Mouse (Mus musculus): ENCODE measurements around the gene Sae1. TPM values are rescaled to one million over a fixed set of nuclear protein-coding genes. Genes with fewer than 3 reads are reported as not detected.
"Not testable (repeated sequence)": the region's sequence is repeated elsewhere in the genome, so short reads cannot be mapped to it uniquely, and the experiment has no call there.

Sae1 gene
- polyA plus RNA-seq, 1 experiment from 2014 or later, result 253 TPM

DNA sequence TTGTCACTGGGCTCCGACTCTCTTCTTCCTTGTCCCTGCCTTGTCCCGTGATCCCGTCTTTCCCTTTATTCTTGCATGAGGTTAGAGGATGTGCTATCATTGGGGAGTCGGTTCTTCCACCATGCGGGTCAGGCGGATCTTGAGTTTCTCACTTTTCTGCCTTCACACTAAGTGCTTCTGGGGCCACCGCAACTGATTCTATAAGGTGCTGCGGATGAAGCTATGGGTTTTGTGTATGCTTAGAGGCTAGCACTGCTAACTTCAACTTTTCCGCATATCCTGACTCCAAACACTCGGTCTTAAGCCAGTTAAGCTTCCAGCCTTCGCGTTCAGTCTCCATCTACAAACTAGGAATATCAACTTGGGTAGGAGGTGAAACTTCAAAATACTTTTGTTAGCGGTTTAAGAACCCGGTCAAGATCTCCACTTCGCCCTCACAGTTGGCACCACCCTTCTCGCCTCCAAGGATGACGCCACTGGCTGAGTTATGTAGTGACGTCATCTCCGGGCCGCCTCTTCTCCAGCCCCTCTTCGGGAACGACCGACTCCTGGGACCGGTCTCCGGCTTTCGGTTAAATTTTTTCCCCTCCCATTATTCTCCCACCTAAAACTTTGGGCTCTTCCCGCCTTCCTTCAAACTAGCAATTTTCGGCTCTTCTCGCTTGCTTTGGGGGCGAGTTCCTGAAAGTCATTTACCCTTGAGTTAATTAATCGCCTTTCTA, 11.7 kb upstream of the Sae1 start:
- Histone ChIP-seq H3K9me3 (replicated peaks; ENCODE audit: control insufficient read depth, low read length) (no peaks in the 10 kb centered on the region), H3K4me1 (ENCODE audit: control insufficient read depth, insufficient read depth, low read length) (peaks cover 6% of the 10 kb centered on the region; the same call in 1 of the 2 replicates), H3K4me2 (ENCODE audit: low read length) (peak overlapping the region; percentile 94), H3K4me3 (ENCODE audit: low read depth, low read length) (peak overlapping the region; percentile 80), H3K27ac (ENCODE audit: low read depth, low read length) (peak overlapping the region; percentile 100), H3K9ac (ENCODE audit: low read length) (peak overlapping the region; percentile 54), H3K36me3 (ENCODE audit: control insufficient read depth, insufficient read depth, low read length) (no peaks in the 10 kb centered on the region), H3K27me3 (replicated peaks; ENCODE audit: control insufficient read depth, insufficient read depth, low read length) (no peaks in the 10 kb centered on the region)
- WGBS, result under 1% methylated on average over 31 of the region's 31 CpGs
- DNase-seq (ENCODE audit: low spot score) (peak; percentile 95), ATAC-seq (peak; percentile 75)

DNA sequence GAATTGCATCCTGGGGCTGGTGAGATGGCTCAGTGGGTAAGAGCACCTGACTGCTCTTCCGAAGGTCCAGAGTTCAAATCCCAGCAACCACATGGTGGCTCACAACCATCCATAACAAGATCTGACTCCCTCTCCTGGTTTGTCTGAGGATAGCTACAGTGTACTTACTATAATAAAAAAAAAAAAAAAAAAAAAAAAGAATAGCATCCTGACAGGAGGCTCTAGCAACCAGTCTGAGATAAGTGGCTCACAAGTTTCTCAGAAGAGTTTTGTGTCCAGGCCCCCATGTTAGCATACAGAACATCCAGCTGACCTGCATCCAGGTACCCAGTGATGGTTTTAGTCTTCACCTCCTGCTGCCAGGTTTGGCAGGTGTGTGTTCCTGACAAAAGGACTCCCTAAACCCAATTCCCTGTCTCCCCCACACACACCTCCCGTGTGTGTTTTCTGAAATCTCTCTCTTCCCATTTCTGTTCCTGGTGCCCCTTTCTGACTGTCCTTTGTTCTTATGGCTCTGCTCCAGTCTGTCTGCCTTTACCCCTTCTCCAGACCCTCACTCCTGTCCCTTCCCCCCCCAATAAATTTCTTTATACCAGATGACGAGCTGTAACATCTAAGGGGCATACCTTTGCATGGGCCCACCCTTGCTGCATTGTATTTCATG, 10.9 kb upstream of the Sae1 start:
- Histone ChIP-seq H3K36me3 (ENCODE audit: control insufficient read depth, insufficient read depth, low read length) (no peaks in the 10 kb centered on the region), H3K4me3 (ENCODE audit: low read depth, low read length) (peak overlapping the region; percentile 80; the same call in 1 of the 2 replicates), H3K9ac (ENCODE audit: low read length) (peak overlapping the region; percentile 54; the same call in 1 of the 2 replicates), H3K4me2 (ENCODE audit: low read length) (peak overlapping the region; percentile 94), H3K4me1 (ENCODE audit: control insufficient read depth, insufficient read depth, low read length) (peaks cover 3% of the 10 kb centered on the region; the same call in 1 of the 2 replicates), H3K9me3 (replicated peaks; ENCODE audit: control insufficient read depth, low read length) (no peaks in the 10 kb centered on the region), H3K27ac (ENCODE audit: low read depth, low read length) (peak overlapping the region; percentile 100), H3K27me3 (replicated peaks; ENCODE audit: control insufficient read depth, insufficient read depth, low read length) (no peaks in the 10 kb centered on the region)
- DNase-seq (ENCODE audit: low spot score) (no peak), ATAC-seq (no peak)
- WGBS, result 50% methylated on average over 3 of the region's 3 CpGs

DNA sequence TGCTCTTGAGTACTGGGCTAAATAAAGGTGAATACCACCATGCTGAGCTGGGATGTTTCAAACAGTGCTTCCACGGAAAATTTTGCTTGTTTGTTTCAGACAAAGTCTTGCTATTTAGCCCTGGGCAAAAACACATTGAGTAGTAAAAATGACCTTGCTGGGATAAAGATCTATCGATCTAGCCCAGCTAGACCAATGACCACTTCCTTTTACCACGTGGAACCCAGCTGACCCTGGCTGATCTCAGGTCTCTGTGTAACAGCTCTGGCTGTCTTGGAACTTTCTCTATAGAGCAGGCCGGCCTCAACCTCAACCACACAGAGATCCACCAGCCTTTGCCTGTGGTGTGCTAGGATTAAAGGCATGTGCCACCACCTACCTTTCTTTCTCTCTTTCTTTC, 9.9 kb upstream of the Sae1 start:
- 79% methylated on average over 4 of the region's 4 CpGs for WGBS
- no peaks in the 10 kb centered on the region for H3K27me3 ChIP-seq (replicated peaks; ENCODE audit: control insufficient read depth, insufficient read depth, low read length)
- no peak for DNase-seq (ENCODE audit: low spot score)

DNA sequence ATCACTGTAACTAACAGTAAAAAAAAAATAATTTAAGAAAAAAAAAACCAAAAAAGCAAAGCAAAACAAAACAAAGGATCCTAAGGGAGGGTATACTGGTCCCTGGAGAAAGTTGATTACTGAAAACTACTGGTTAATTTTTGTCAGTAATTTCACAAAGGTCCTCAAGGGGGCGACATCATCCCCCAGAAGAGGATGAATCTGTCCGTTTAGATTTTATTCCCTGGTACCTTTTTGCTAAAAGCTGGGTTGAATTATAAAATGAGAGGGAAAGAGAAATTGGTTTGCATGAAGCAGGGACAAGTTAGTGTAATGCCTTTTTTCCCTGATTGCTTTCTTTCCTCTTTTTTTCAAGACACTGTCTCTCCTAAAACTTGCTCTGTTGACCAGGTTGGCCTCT, 8.3 kb upstream of the Sae1 start:
- H3K36me3 ChIP-seq (ENCODE audit: control insufficient read depth, insufficient read depth, low read length), result no peaks in the 10 kb centered on the region
- ATAC-seq, result no peak
- H3K9ac ChIP-seq (ENCODE audit: low read length), result no peak overlapping the region
- peak; percentile 77 for DNase-seq (ENCODE audit: low spot score)
- WGBS, result 0% methylated on average over 2 of the region's 2 CpGs
- no peaks in the 10 kb centered on the region for H3K27me3 ChIP-seq (replicated peaks; ENCODE audit: control insufficient read depth, insufficient read depth, low read length)
- no peaks in the 10 kb centered on the region for H3K4me1 ChIP-seq (ENCODE audit: control insufficient read depth, insufficient read depth, low read length)
- H3K4me3 ChIP-seq (ENCODE audit: low read depth, low read length), result no peak overlapping the region
- H3K27ac ChIP-seq (ENCODE audit: low read depth, low read length), result no peak overlapping the region
- H3K9me3 ChIP-seq (replicated peaks; ENCODE audit: control insufficient read depth, low read length), result no peaks in the 10 kb centered on the region
- H3K4me2 ChIP-seq (ENCODE audit: low read length), result no peak overlapping the region

More for the DNA sequence above, 9.9 kb upstream of the Sae1 start:
- H3K36me3 ChIP-seq (ENCODE audit: control insufficient read depth, insufficient read depth, low read length), result no peaks in the 10 kb centered on the region
- no peak for ATAC-seq
- no peak overlapping the region for H3K9ac ChIP-seq (ENCODE audit: low read length)
- H3K4me1 ChIP-seq (ENCODE audit: control insufficient read depth, insufficient read depth, low read length), result no peaks in the 10 kb centered on the region
- H3K9me3 ChIP-seq (replicated peaks; ENCODE audit: control insufficient read depth, low read length), result no peaks in the 10 kb centered on the region
- no peak overlapping the region for H3K4me2 ChIP-seq (ENCODE audit: low read length)
- no peak overlapping the region for H3K4me3 ChIP-seq (ENCODE audit: low read depth, low read length)
- no peak overlapping the region for H3K27ac ChIP-seq (ENCODE audit: low read depth, low read length)

DNA sequence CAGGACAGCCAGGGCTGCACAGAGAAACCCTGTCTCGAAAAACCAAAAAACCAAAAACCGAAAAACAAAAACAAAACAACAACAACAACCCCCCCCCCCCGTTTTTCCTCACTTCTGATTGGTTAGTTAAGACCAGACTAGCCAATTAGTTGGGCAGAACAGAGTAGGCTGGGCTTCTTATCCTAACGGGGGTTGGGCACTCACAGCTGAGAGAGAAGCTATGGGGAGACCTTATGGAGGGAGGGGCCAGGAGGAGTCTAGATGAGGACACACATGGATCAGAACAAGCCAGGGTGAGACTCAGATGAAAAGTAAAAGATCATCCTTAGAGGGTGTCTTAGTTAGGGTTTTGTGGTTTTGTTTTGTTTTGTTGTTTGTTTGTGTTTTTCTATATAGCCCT, 5.3 kb upstream of the Sae1 start:
- Histone ChIP-seq H3K9me3 (replicated peaks; ENCODE audit: control insufficient read depth, low read length) (no peaks in the 10 kb centered on the region), H3K27me3 (replicated peaks; ENCODE audit: control insufficient read depth, insufficient read depth, low read length) (no peaks in the 10 kb centered on the region), H3K4me3 (ENCODE audit: low read depth, low read length) (no peak overlapping the region), H3K4me2 (ENCODE audit: low read length) (no peak overlapping the region), H3K9ac (ENCODE audit: low read length) (no peak overlapping the region), H3K4me1 (ENCODE audit: control insufficient read depth, insufficient read depth, low read length) (no peaks in the 10 kb centered on the region), H3K27ac (ENCODE audit: low read depth, low read length) (no peak overlapping the region), H3K36me3 (ENCODE audit: control insufficient read depth, insufficient read depth, low read length) (no peaks in the 10 kb centered on the region)
- no peak for DNase-seq (ENCODE audit: low spot score)
- WGBS, result 57% methylated on average over 4 of the region's 4 CpGs
- ATAC-seq, result no peak

DNA sequence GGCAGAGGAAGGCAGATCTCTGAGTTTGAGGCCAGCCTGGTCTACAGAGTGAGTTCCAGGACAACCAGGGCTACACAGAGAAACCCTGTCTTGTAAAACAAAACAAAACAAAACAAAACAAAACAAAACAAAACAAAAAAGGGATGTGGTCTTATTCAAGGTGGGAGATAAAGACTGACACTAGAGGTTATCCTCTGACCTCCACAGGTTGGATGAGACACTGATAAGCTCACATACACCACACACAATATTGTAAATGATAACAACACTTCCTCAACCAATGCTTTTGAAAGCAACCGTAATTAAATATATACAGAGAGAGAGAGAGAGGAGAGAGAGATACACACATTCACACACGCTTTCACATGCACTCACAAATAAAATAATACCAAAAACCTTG, 2.3 kb upstream of the Sae1 start:
- WGBS, result 90% methylated on average over 2 of the region's 2 CpGs
- H3K9ac ChIP-seq (ENCODE audit: low read length); H3K4me3 ChIP-seq (ENCODE audit: low read depth, low read length); ATAC-seq; H3K27ac ChIP-seq (ENCODE audit: low read depth, low read length); H3K27me3 ChIP-seq (replicated peaks; ENCODE audit: control insufficient read depth, insufficient read depth, low read length); H3K36me3 ChIP-seq (ENCODE audit: control insufficient read depth, insufficient read depth, low read length); H3K4me1 ChIP-seq (ENCODE audit: control insufficient read depth, insufficient read depth, low read length); H3K4me2 ChIP-seq (ENCODE audit: low read length); H3K9me3 ChIP-seq (replicated peaks; ENCODE audit: control insufficient read depth, low read length); DNase-seq (ENCODE audit: low spot score): not testable (repeated sequence)

DNA sequence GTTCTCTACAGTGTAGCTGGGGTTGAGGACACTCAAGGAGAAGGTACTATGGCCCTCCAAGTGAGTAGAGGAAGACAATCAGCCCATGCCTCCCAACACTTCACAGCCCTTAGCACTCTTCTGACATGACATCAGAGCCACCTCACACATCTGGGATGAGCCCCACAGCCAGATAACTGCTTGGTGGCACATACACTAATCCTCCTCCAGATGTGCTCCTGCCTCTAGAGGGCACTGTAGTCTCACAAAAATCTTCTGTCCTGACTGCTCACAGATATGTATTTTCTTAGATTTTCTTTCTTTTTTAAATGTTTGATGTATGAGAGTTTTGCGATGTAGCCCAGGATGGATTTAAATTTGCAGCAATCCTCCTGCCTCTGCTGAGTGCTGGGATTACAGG, 11.1 kb downstream of the Sae1 start:
- no peak overlapping the region for H3K4me3 ChIP-seq (ENCODE audit: low read depth, low read length)
- ATAC-seq, result no peak
- no peaks in the 10 kb centered on the region for H3K9me3 ChIP-seq (replicated peaks; ENCODE audit: control insufficient read depth, low read length)
- peak; percentile 45 for DNase-seq (ENCODE audit: low spot score)
- peaks cover 66% of the 10 kb centered on the region for H3K36me3 ChIP-seq (ENCODE audit: control insufficient read depth, insufficient read depth, low read length)
- H3K27me3 ChIP-seq (replicated peaks; ENCODE audit: control insufficient read depth, insufficient read depth, low read length), result no peaks in the 10 kb centered on the region
- H3K9ac ChIP-seq (ENCODE audit: low read length), result no peak overlapping the region
- no peak overlapping the region for H3K27ac ChIP-seq (ENCODE audit: low read depth, low read length)
- WGBS, result 97% methylated on average over 1 of the region's 1 CpGs
- H3K4me1 ChIP-seq (ENCODE audit: control insufficient read depth, insufficient read depth, low read length), result no peaks in the 10 kb centered on the region
- no peak overlapping the region for H3K4me2 ChIP-seq (ENCODE audit: low read length)

DNA sequence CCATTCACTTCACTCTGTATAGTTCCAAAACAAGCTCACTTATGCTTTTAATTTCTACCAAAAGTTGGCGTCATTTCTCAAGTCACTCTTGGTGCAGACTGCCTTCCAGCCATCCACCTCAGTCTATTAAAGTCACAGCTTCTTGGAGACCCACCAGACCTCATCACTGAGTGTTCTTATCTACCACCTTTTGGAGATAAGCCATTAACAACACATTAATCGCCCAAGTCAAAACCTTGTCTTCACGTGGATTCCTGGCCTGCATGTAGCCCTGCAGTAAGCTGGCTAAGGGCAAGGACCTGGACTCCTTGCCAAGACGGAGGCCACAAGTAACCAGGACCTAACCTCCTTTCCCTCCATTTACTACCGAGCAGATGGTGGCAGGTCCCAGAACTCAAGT, 12.6 kb downstream of the Sae1 start:
- Histone ChIP-seq H3K4me2 (ENCODE audit: low read length) (no peak overlapping the region), H3K4me3 (ENCODE audit: low read depth, low read length) (no peak overlapping the region), H3K27ac (ENCODE audit: low read depth, low read length) (no peak overlapping the region), H3K9ac (ENCODE audit: low read length) (no peak overlapping the region), H3K4me1 (ENCODE audit: control insufficient read depth, insufficient read depth, low read length) (no peaks in the 10 kb centered on the region), H3K36me3 (ENCODE audit: control insufficient read depth, insufficient read depth, low read length) (peaks cover 66% of the 10 kb centered on the region), H3K9me3 (replicated peaks; ENCODE audit: control insufficient read depth, low read length) (no peaks in the 10 kb centered on the region), H3K27me3 (replicated peaks; ENCODE audit: control insufficient read depth, insufficient read depth, low read length) (no peaks in the 10 kb centered on the region)
- DNase-seq (ENCODE audit: low spot score) (no peak), ATAC-seq (no peak)
- WGBS, result 97% methylated on average over 5 of the region's 5 CpGs

DNA sequence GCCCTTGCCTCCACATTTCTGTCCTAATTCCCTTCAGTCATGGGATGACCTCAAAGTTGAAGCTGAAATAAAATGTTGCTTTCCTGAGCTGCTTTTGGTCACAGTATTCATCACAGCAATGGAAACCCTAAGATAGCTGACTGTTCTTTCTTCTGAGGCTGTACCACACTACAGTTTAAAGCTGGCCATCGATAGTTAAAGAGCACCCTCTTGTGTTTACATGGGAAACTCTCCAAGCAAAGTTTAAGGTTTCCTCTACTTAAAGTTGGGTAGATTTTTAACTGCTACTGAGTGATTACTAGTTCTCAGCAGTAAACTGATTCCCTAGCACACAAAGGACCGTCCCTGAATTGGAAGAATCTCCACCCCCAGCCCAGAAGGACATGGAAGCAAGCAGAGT, 13.9 kb downstream of the Sae1 start:
- peak; percentile 44 for DNase-seq (ENCODE audit: low spot score)
- H3K9me3 ChIP-seq (replicated peaks; ENCODE audit: control insufficient read depth, low read length), result no peaks in the 10 kb centered on the region
- peaks cover 69% of the 10 kb centered on the region for H3K36me3 ChIP-seq (ENCODE audit: control insufficient read depth, insufficient read depth, low read length)

More for the DNA sequence above, 13.9 kb downstream of the Sae1 start:
- ATAC-seq, result no peak
- H3K4me1 ChIP-seq (ENCODE audit: control insufficient read depth, insufficient read depth, low read length), result no peaks in the 10 kb centered on the region
- H3K9ac ChIP-seq (ENCODE audit: low read length), result no peak overlapping the region
- H3K4me2 ChIP-seq (ENCODE audit: low read length), result no peak overlapping the region
- 66% methylated on average over 2 of the region's 2 CpGs for WGBS
- H3K27ac ChIP-seq (ENCODE audit: low read depth, low read length), result no peak overlapping the region
- no peak overlapping the region for H3K4me3 ChIP-seq (ENCODE audit: low read depth, low read length)
- no peaks in the 10 kb centered on the region for H3K27me3 ChIP-seq (replicated peaks; ENCODE audit: control insufficient read depth, insufficient read depth, low read length)
